Mouse (Mus musculus) intestine, postnatal 0 days (tissue): ENCODE data around the gene Uba1y. TPM values are rescaled to one million over a fixed set of nuclear protein-coding genes. Genes with fewer than 3 reads are reported as not detected.
A peak's percentile ranks its signal among the peaks of the same experiment; 100 is the strongest.
"Not testable (repeated sequence)": the region's sequence is repeated elsewhere in the genome, so short reads cannot be mapped to it uniquely, and the experiment has no call there.

Source experiments
- ATAC-seq: fragments of 200-750 bp; cut with Nextera tagmentation; 2 replicates; pipeline ENCODE4 v1.8.0; 2017; ENCODE audit warnings: mild to moderate bottlenecking, moderate TSS enrichment, moderate library complexity
- H3K27ac ChIP-seq: fragments of 300-500 bp; sonication (generic); 2 replicates; pipeline ENCODE4 v1.5.1; 2014; ENCODE audit warnings: mild to moderate bottlenecking, low read depth, low read length, moderate library complexity
- H3K27me3 ChIP-seq: fragments of 300-500 bp; sonication (generic); replicated peaks from 2 replicates; pipeline ENCODE4 v1.6.1; 2014; ENCODE audit warnings: low read length, mixed read lengths; ENCODE audit not compliant: control insufficient read depth, insufficient read depth
- H3K36me3 ChIP-seq: fragments of 300-500 bp; sonication (generic); 2 replicates; pipeline ENCODE4 v1.6.1; 2014; ENCODE audit warnings: mild to moderate bottlenecking, moderate library complexity; ENCODE audit not compliant: control insufficient read depth, insufficient read depth
- H3K4me1 ChIP-seq: fragments of 300-500 bp; sonication (generic); replicated peaks from 2 replicates; pipeline ENCODE4 v1.6.1; 2014; ENCODE audit warnings: antibody characterized with exemption, low read length, mixed read lengths; ENCODE audit not compliant: control insufficient read depth, insufficient read depth
- H3K4me2 ChIP-seq: fragments of 300-500 bp; sonication (generic); replicated peaks from 2 replicates; pipeline ENCODE4 v1.6.1; 2014; ENCODE audit warnings: low read depth, mild to moderate bottlenecking, moderate library complexity
- H3K4me3 ChIP-seq: fragments of 300-500 bp; sonication (generic); 2 replicates; pipeline ENCODE4 v1.5.1; 2014; ENCODE audit warnings: low read depth, low read length
- H3K9ac ChIP-seq: fragments of 300-500 bp; sonication (generic); 2 replicates; pipeline ENCODE4 v1.6.1; 2014; ENCODE audit warnings: mild to moderate bottlenecking, low read depth, low read length
- H3K9me3 ChIP-seq: fragments of 300-500 bp; sonication (generic); 2 replicates; pipeline ENCODE4 v1.6.1; 2016; ENCODE audit warnings: mixed run types; ENCODE audit not compliant: control insufficient read depth
- CTCF ChIP-seq: sonication (generic); IDR thresholded peaks from 2 replicates; pipeline ENCODE4 v1.5.1; 2016; ENCODE audit warnings: low read depth, mild to moderate bottlenecking, control low read depth, antibody characterized with exemption, moderate library complexity
- WGBS: fragments of 180-500 bp; shearing (Covaris S2); extraction: QIAGEN DNeasy Blood & Tissue Kit; methylation state at CpG from one replicate; pipeline ENCODE4 v1.1.7; 2014; 5-methylcytosine and 5-hydroxymethylcytosine counted together
- polyA plus RNA-seq: library from polyadenylated mRNA; unstranded; fragments of >200 nt; fragmentation: Nextera tagmentation; extraction: Ambion mirVana; gene quantifications from 2 replicates; pipeline ENCODE4 v1.2.1, GENCODE M21; 2015

Gene Uba1y
- polyA plus RNA-seq, result not detected in 2 replicates

- Histone ChIP-seq H3K9me3 (no peaks in the 10 kb centered on the region), H3K4me1 (no peaks in the 10 kb centered on the region), H3K36me3 (no peaks in the 10 kb centered on the region), H3K9ac (no peak within 1 kb of the TSS), H3K27me3 (no peaks in the 10 kb centered on the region), H3K4me2 (no peak within 1 kb of the TSS), H3K27ac (no peak within 1 kb of the TSS), H3K4me3 (no peak within 1 kb of the TSS)
- no peak for ATAC-seq
- no peak for TF ChIP-seq CTCF
- 90% methylated on average over 11 of the region's 15 CpGs for WGBS
Measured at GRCm38 (mm10) chrY:818396-818795, at the start of gene Uba1y. TSS of gene Uba1y (plus strand) at chrY:818649.

GRCm38 (mm10) chrY:797309-797708, 21.1 kb upstream of the Uba1y start, which contains the start of gene Zfy1:
TSS of gene Zfy1 (minus strand) at chrY:797409.
- H3K9ac ChIP-seq, H3K4me2 ChIP-seq, H3K9me3 ChIP-seq, H3K4me1 ChIP-seq, ATAC-seq, H3K36me3 ChIP-seq, H3K4me3 ChIP-seq, H3K27ac ChIP-seq, H3K27me3 ChIP-seq: not testable (repeated sequence)
- no CpG with 5 or more reads among the region's 11 CpGs for WGBS

- 0% methylated on average over 15 of the region's 15 CpGs for WGBS
- ATAC-seq, result no peak
Measured at GRCm38 (mm10) chrY:808991-809661, 9.3 kb upstream of the Uba1y start.

GRCm38 (mm10) chrY:872404-872803, 54.0 kb downstream of the Uba1y start:
- no peak for ATAC-seq
- H3K4me3 ChIP-seq, result no peak overlapping the region
- no peak overlapping the region for H3K9ac ChIP-seq
- no peak overlapping the region for H3K4me2 ChIP-seq
- H3K27me3 ChIP-seq, result no peaks in the 10 kb centered on the region
- no peaks in the 10 kb centered on the region for H3K36me3 ChIP-seq
- H3K4me1 ChIP-seq, result no peaks in the 10 kb centered on the region
- H3K9me3 ChIP-seq, result no peaks in the 10 kb centered on the region
- no peak overlapping the region for H3K27ac ChIP-seq
- no peak for TF ChIP-seq CTCF

More at GRCm38 (mm10) chrY:808991-809661, 9.3 kb upstream of the Uba1y start:
- no peak for TF ChIP-seq CTCF
- no peak overlapping the region for H3K27ac ChIP-seq
- peak overlapping the region; percentile 16; the same call in 1 of the 2 replicates for H3K4me3 ChIP-seq
- H3K9me3 ChIP-seq, result no peaks in the 10 kb centered on the region
- no peaks in the 10 kb centered on the region for H3K27me3 ChIP-seq
- no peaks in the 10 kb centered on the region for H3K36me3 ChIP-seq
- H3K4me2 ChIP-seq, result peak overlapping the region; percentile 49
- no peak overlapping the region for H3K9ac ChIP-seq
- H3K4me1 ChIP-seq, result no peaks in the 10 kb centered on the region

GRCm38 (mm10) chrY:872855-873549, 54.6 kb downstream of the Uba1y start:
- no peak overlapping the region for H3K4me3 ChIP-seq
- no peaks in the 10 kb centered on the region for H3K9me3 ChIP-seq
- no peaks in the 10 kb centered on the region for H3K27me3 ChIP-seq
- ATAC-seq, result no peak
- H3K36me3 ChIP-seq, result no peaks in the 10 kb centered on the region
- WGBS, result 18% methylated on average over 6 of the region's 18 CpGs
- no peak overlapping the region for H3K27ac ChIP-seq
- no peak overlapping the region for H3K9ac ChIP-seq
- H3K4me1 ChIP-seq, result no peaks in the 10 kb centered on the region
- peak; percentile 62 for TF ChIP-seq CTCF
- no peak overlapping the region; the same call in 1 of the 2 replicates for H3K4me2 ChIP-seq

Other genes starting within 250 kb of the Uba1y start
- not detected in 2 replicates for gene Zfy1, start 21.2 kb upstream of the Uba1y start, polyA plus RNA-seq
- gene Kdm5d, start 79.1 kb downstream of the Uba1y start, polyA plus RNA-seq, result not detected in 2 replicates
- gene Eif2s3y, start 191.9 kb downstream of the Uba1y start, polyA plus RNA-seq, result not detected in 2 replicates